Mouse (Mus musculus) CH12.LX (cell line): ENCODE measurements at regions not wholly inside any gene's neighbourhood (a gene's known extent, or its start where the extent isn't known, plus 50 kb on each side); places are given as distances from the start of the nearest gene placed in this dataset.

Experiments used
- DNase-seq: peaks from one replicate; pipeline ENCODE4 v3.0.0-alpha.2; 2013; ENCODE audit errors: extremely low read depth
- H3K27ac ChIP-seq: 2 replicates; pipeline ENCODE4 v1.5.1; 2012; ENCODE audit warnings: low read depth, mild to moderate bottlenecking, control low read depth, moderate library complexity; ENCODE audit not compliant: insufficient read depth
- H3K27me3 ChIP-seq: replicated peaks from 2 replicates; pipeline ENCODE3; 2012; ENCODE audit warnings: inconsistent platforms
- H3K36me3 ChIP-seq, 2 experiments: replicated peaks in 1 of 2; 2 replicates each; pipeline versions ENCODE3 to v1.6.1; 2012; ENCODE audit warnings: inconsistent platforms in 1 of 2, low read length in 1 of 2, mild to moderate bottlenecking in 1 of 2, mixed read lengths in 1 of 2, moderate library complexity in 1 of 2; ENCODE audit not compliant: control insufficient read depth in 1 of 2, insufficient read depth in 1 of 2
- H3K4me1 ChIP-seq, 2 experiments: 2 replicates each; pipeline ENCODE4 v1.6.1; 2012; ENCODE audit warnings: inconsistent platforms in 1 of 2, moderate library complexity in 1 of 2; ENCODE audit not compliant: insufficient read depth in 2 of 2, control insufficient read depth in 1 of 2
- H3K4me2 ChIP-seq: 2 replicates; pipeline ENCODE4 v1.6.1; 2012; ENCODE audit warnings: low read depth, mild to moderate bottlenecking, control low read depth; ENCODE audit not compliant: poor library complexity, insufficient read depth, severe bottlenecking
- H3K4me3 ChIP-seq, 3 experiments: fragments of 150-350 bp in 1 of 3; sonication (generic) in 1 of 3; replicated peaks in 1 of 3; 2 replicates each; pipeline versions ENCODE3 to v1.5.1; 2011 to 2012; ENCODE audit warnings: low read depth in 2 of 3, low read length in 2 of 3, mild to moderate bottlenecking in 2 of 3, moderate library complexity in 2 of 3, control low read depth in 1 of 3, improper control_type of control experiment in 1 of 3, inconsistent platforms in 1 of 3, mixed read lengths in 1 of 3; ENCODE audit not compliant: poor library complexity in 1 of 3
- H3K79me2 ChIP-seq: replicated peaks from 2 replicates; pipeline ENCODE4 v1.6.1; 2012; ENCODE audit warnings: mild to moderate bottlenecking, moderate library complexity; ENCODE audit not compliant: control insufficient read depth, poor library complexity, insufficient read depth, severe bottlenecking; ENCODE audit errors: extremely low read depth
- H3K9ac ChIP-seq: 2 replicates; pipeline ENCODE4 v1.6.1; 2012; ENCODE audit warnings: low read depth, mild to moderate bottlenecking, control low read depth, moderate library complexity; ENCODE audit not compliant: insufficient read depth
- H3K9me3 ChIP-seq: replicated peaks from 2 replicates; pipeline ENCODE3; 2012; ENCODE audit warnings: low read length, inconsistent platforms, mixed read lengths
- BHLHE40 ChIP-seq: IDR thresholded peaks from 2 replicates; pipeline ENCODE4 v1.6.1; 2011; ENCODE audit warnings: mild to moderate bottlenecking, low read depth, low read length, improper control_type of control experiment
- CHD2 ChIP-seq: IDR thresholded peaks from 2 replicates; pipeline ENCODE4 v1.6.1; 2011; ENCODE audit warnings: low read length, improper control_type of control experiment
- EP300 ChIP-seq: IDR thresholded peaks from 2 replicates; pipeline ENCODE4 v1.6.1; 2011; ENCODE audit warnings: low read length, improper control_type of control experiment
- IRF4 ChIP-seq: IDR thresholded peaks from 2 replicates; pipeline ENCODE4 v1.6.1; 2014; ENCODE audit warnings: low read depth, mild to moderate bottlenecking, inconsistent platforms, low read length, improper control_type of control experiment
- MXI1 ChIP-seq: IDR thresholded peaks from 2 replicates; pipeline ENCODE4 v1.6.1; 2011; ENCODE audit warnings: mild to moderate bottlenecking, low read depth, low read length, improper control_type of control experiment
- NELFE ChIP-seq: IDR thresholded peaks from 2 replicates; pipeline ENCODE4 v1.6.1; 2011; ENCODE audit warnings: low read depth, low read length, improper control_type of control experiment
- PAX5 ChIP-seq: IDR thresholded peaks from 2 replicates; pipeline ENCODE4 v1.6.1; 2012; ENCODE audit warnings: low read length, inconsistent platforms, mixed read lengths
- RCOR1 ChIP-seq: conservative IDR thresholded peaks from 2 replicates; pipeline ENCODE4 v1.6.1; 2012; ENCODE audit warnings: low read depth, mild to moderate bottlenecking, inconsistent platforms, low read length, improper control_type of control experiment
- SIN3A ChIP-seq: IDR thresholded peaks from 2 replicates; pipeline ENCODE4 v1.6.1; 2012; ENCODE audit warnings: low read length, improper control_type of control experiment, inconsistent platforms
- SMC3 ChIP-seq: IDR thresholded peaks from 2 replicates; pipeline ENCODE4 v1.6.1; 2011; ENCODE audit warnings: low read depth, low read length, improper control_type of control experiment
- TCF12 ChIP-seq: IDR thresholded peaks from 2 replicates; pipeline ENCODE4 v1.6.1; 2014; ENCODE audit warnings: low read depth, mild to moderate bottlenecking, inconsistent platforms, low read length, improper control_type of control experiment
- UBTF ChIP-seq: IDR thresholded peaks from 2 replicates; pipeline ENCODE4 v1.6.1; 2012; ENCODE audit warnings: low read depth, mild to moderate bottlenecking, inconsistent platforms, low read length, improper control_type of control experiment, moderate library complexity
- USF2 ChIP-seq: conservative IDR thresholded peaks from 2 replicates; pipeline ENCODE4 v1.6.1; 2011; ENCODE audit warnings: low read depth, low read length, improper control_type of control experiment
- ZC3H11A ChIP-seq: IDR thresholded peaks from 2 replicates; pipeline ENCODE4 v1.6.1; 2012; ENCODE audit warnings: low read depth, mild to moderate bottlenecking, inconsistent platforms, low read length, improper control_type of control experiment
- ZMIZ1 ChIP-seq: IDR thresholded peaks from 2 replicates; pipeline ENCODE4 v1.6.1; 2012; ENCODE audit warnings: low read depth, mild to moderate bottlenecking, inconsistent platforms, low read length, improper control_type of control experiment
- ZNF384 ChIP-seq: IDR thresholded peaks from 2 replicates; pipeline ENCODE4 v1.6.1; 2012; ENCODE audit warnings: low read depth, low read length, improper control_type of control experiment, inconsistent platforms
- dilution Hi-C: fragments of 300-500 bp; cut with MboI; formaldehyde crosslinking; loops from 2 replicates; pipeline ENCODE4 v1.14.3; 2020; ENCODE audit warnings: low sequenced_read_pairs; ENCODE audit not compliant: extremely low pct_unique_long_range_greater_than_20kb, extremely low pct_ligation_motif_present
- in situ Hi-C: fragments of 300-500 bp; cut with MboI; formaldehyde crosslinking; loops from 3 replicates; pipeline ENCODE4 v1.14.3; 2019; ENCODE audit warnings: low sequenced_read_pairs, low pct_ligation_motif_present, low pct_unique_long_range_greater_than_20kb, mixed read lengths

DNA sequence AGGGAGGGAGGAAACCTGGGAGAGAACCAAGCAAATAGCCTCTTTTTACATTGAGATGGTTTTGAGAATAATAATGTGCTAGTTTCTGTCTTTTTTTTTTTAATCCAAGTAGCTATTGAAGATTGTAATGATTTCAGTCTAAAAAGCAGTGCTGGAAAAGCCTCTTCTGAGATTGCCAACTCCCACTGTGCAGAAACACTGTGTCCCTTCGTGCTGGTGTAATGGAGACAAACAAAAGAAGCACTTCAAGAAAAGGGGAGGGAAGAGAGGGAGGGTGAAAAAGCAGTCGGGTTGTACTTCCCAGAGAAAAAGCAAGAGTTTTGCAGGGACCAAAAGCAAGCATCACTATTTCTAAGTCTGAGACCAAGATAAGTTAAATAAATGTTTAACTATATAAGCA is 669.4 kb upstream of the Mms22l start:
- Histone ChIP-seq H3K27me3 (no peaks in the 10 kb centered on the region), H3K27ac (no peak overlapping the region)
- no peak for TF ChIP-seq IRF4
- no peak for TF ChIP-seq RCOR1
- no peak for TF ChIP-seq NELFE
- TF ChIP-seq TCF12 = no peak
- no peak for TF ChIP-seq MXI1
- TF ChIP-seq ZMIZ1 = no peak
- TF ChIP-seq CHD2 = no peak
- no peak for TF ChIP-seq SIN3A
- no peak for TF ChIP-seq SMC3
- no peak for TF ChIP-seq ZC3H11A
- TF ChIP-seq BHLHE40 = no peak
- no peak for TF ChIP-seq ZNF384
- TF ChIP-seq USF2 = no peak
- TF ChIP-seq EP300 = no peak
- TF ChIP-seq, all 38 proteins: peak for 0
- dilution Hi-C loops (no loop called here), in situ Hi-C loops (no loop called here)
- H3K36me3 ChIP-seq = no peaks in the 10 kb centered on the region
- no peak overlapping the region for H3K9ac ChIP-seq
- no peaks in the 10 kb centered on the region for H3K4me1 ChIP-seq
- no peaks in the 10 kb centered on the region for H3K79me2 ChIP-seq
- no peak for DNase-seq
- H3K4me3 ChIP-seq = no peak overlapping the region
- no peak overlapping the region for H3K4me2 ChIP-seq
- no peaks in the 10 kb centered on the region for H3K9me3 ChIP-seq

DNA sequence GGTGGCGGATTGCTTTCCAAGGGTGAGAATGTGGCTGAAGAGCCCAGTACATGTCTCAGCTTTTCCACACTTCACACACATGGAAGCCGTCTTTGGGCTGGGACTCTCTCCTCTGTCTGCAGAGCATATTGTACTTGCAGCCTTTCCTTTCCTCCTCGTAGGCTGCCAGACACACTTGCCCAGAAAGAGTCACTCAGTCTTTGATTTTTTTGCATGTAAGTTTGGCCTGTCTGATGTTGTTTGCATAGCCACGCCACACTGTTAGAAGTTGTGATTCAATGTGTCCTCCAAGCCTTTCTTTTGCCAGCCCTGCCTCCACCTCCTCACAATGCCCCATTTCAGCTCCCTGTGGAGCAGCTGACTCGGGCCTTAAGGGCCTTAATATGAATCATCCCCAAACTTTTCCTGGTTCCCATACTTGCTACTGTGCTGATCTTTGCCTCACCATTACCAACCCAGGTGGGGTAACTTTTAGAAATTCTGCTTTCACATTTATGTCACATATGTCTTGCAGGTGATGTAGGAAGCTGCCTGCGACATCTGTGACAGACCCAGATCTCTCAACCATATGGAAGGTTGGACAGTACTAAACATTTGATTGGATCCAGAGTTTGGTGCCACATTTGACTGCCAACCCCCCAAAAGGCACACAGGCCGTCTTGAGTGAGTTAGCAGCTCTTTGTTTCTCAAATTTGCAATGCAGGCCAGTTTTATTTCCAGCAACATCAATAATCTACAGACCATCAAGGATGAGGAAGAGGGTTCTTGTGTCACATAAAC is 663.7 kb upstream of the Mms22l start:
- H3K4me3 ChIP-seq = no peak overlapping the region
- in situ Hi-C loops (no loop called here), dilution Hi-C loops (no loop called here)
- no peaks in the 10 kb centered on the region for H3K27me3 ChIP-seq
- no peaks in the 10 kb centered on the region for H3K9me3 ChIP-seq
- H3K4me2 ChIP-seq = no peak overlapping the region
- no peaks in the 10 kb centered on the region for H3K36me3 ChIP-seq
- H3K4me1 ChIP-seq = no peaks in the 10 kb centered on the region
- H3K27ac ChIP-seq = no peak overlapping the region
- DNase-seq = no peak
- no peak overlapping the region for H3K9ac ChIP-seq
- TF ChIP-seq PAX5 (no peak), CHD2 (no peak), UBTF (no peak)
- H3K79me2 ChIP-seq = no peaks in the 10 kb centered on the region
